25 mouse cellular contexts compared by ENCODE assay signal in the genomic region with DNA sequence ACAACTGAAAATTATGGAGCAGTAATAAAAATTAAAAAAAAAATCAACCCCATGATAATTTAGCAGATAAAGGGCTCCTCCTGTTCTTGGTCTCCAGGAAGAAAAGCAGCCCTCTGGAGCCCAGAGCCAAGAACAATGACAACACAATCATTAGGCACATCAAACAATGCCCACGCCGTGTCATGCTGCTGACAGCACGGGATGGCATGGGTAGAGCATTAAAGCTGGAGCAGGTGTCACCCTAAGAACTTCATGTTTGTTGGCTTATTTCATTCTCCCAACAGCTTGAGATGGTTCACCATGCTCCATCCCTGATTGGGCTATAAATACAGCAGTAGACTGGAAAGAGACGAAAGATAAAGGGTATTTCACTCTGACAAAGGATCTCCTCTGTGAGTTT.
"Had no signal": no experiment of that assay in that cellular context is flagged by ENCODE, and none has a peak within 500 bp of the region (broad histone marks: within the 10 kb centered on the region; RNA-seq: fewer than 3 reads in every experiment).

No protein-coding gene starts in this region.

- H3K36me3 ChIP-seq: heart, embryonic 13.5 days; heart, embryonic 15.5 days; hindbrain, embryonic 13.5 days; hindbrain, embryonic 15.5 days; limb, embryonic 10.5 days; limb, embryonic 12.5 days; liver, embryonic 13.5 days; liver, embryonic 15.5 days had no signal

- ATAC-seq: hindbrain, postnatal 0 days; liver, postnatal 0 days had no signal

- H3K4me2 ChIP-seq: heart, embryonic 11.5 days; heart, embryonic 13.5 days; heart, embryonic 15.5 days; hindbrain, embryonic 13.5 days; hindbrain, embryonic 15.5 days; limb, embryonic 12.5 days; liver, embryonic 11.5 days; liver, embryonic 13.5 days; liver, embryonic 15.5 days had no signal

- H3K27ac ChIP-seq: heart, adult 2 months; heart, embryonic 13.5 days; heart, embryonic 15.5 days; hindbrain, embryonic 13.5 days; hindbrain, embryonic 15.5 days; hindbrain, postnatal 0 days; left cerebral cortex, adult 2 months; limb, embryonic 10.5 days; limb, embryonic 12.5 days; liver, embryonic 13.5 days; liver, embryonic 15.5 days had no signal

- H3K4me1 ChIP-seq: heart, embryonic 13.5 days; heart, embryonic 15.5 days; hindbrain, embryonic 13.5 days; hindbrain, embryonic 15.5 days; limb, embryonic 12.5 days; liver, embryonic 13.5 days; liver, embryonic 15.5 days had no signal

- H3K27me3 ChIP-seq: heart, embryonic 13.5 days; heart, embryonic 15.5 days; hindbrain, embryonic 13.5 days; hindbrain, embryonic 15.5 days; limb, embryonic 12.5 days; liver, embryonic 13.5 days; liver, embryonic 15.5 days had no signal

- H3K4me3 ChIP-seq: heart, adult 2 months; heart, embryonic 13.5 days; heart, embryonic 15.5 days; hindbrain, embryonic 13.5 days; hindbrain, embryonic 15.5 days; left cerebral cortex, adult 2 months; limb, embryonic 10.5 days; limb, embryonic 12.5 days; liver, embryonic 13.5 days; liver, embryonic 15.5 days had no signal

- H3K9me3 ChIP-seq: heart, embryonic 15.5 days; hindbrain, embryonic 13.5 days; hindbrain, embryonic 15.5 days; limb, embryonic 10.5 days; limb, embryonic 12.5 days; liver, embryonic 13.5 days; liver, embryonic 15.5 days had no signal

- H3K9ac ChIP-seq: heart, embryonic 13.5 days; heart, embryonic 15.5 days; hindbrain, embryonic 13.5 days; hindbrain, embryonic 15.5 days; limb, embryonic 12.5 days; liver, embryonic 13.5 days; liver, embryonic 15.5 days; liver, postnatal 0 days had no signal

- DNase-seq: gastrocnemius, postnatal 14 days; gastrocnemius, postnatal 36 days; heart, adult 11 months; heart, adult 2 months; heart, postnatal 14 days; heart, postnatal 36 days; kidney, adult 18-20 months; kidney, adult 8-10 months; kidney, postnatal 10 days; kidney, postnatal 25 days; kidney, postnatal 4 days; liver; liver, embryonic 13.5 days; liver, postnatal 0 days had no signal
